Mouse (Mus musculus): ENCODE data around the gene Ppp1cc.

Ppp1cc gene

DNA sequence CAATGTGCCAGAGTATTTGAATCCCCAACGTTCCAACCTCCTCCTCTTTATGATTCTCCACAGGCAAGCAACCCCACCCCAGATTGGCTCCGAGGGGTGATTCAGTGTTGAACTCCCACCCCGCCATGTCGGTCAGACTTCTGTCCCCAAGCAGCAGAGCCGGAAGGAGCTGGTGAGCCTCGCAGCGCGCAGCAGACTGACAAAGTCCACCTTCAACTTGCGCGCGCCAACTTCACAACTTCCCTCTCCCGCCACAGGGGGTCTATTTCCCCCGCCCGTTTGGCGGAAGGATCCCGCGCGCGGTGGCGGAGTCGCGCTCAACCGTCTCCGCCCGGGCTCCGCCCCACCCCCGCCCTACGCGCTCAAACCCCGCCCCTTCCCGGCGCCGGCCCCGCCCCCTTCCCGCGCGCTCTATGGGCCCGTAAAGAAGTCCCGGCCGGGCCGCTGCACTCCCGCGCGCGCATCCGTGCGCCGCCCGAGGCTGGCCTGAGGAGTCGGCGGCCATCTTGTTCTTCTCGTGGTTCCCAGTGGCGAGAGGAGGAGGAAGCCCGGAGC, at the start of gene Ppp1cc:
Gene Ppp1cc (plus strand): TSS at position 452 of the 555 bp plus-strand sequence.
- peak; percentile 86 for DNase-seq (ENCODE audit: low read depth)

- DNase-seq (ENCODE audit: low read depth): no peak
Measured at GRCm38 (mm10) chr5:122109325-122110060, 48.6 kb upstream of the Ppp1cc start.

DNA sequence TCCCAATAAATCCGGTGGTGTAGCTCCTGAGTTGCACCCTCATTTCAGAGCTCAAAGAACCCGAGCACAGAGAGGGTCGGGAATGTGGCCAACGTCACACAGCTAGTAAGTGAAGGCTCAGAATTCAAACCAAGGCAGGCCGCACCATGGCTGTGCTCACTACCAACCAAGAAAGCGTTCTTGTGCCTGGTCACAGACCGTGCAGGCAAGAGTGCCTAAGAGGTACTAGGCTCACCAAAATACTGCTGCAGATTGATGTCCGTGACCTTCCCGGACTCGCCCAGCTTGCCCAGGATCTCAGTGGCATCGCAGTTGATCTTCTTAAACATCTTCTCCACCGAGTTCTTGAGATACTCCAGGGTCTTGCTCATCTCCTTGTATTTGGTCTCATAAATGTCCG, 47.5 kb upstream of the Ppp1cc start:
- no peak for DNase-seq (ENCODE audit: low read depth)

DNA sequence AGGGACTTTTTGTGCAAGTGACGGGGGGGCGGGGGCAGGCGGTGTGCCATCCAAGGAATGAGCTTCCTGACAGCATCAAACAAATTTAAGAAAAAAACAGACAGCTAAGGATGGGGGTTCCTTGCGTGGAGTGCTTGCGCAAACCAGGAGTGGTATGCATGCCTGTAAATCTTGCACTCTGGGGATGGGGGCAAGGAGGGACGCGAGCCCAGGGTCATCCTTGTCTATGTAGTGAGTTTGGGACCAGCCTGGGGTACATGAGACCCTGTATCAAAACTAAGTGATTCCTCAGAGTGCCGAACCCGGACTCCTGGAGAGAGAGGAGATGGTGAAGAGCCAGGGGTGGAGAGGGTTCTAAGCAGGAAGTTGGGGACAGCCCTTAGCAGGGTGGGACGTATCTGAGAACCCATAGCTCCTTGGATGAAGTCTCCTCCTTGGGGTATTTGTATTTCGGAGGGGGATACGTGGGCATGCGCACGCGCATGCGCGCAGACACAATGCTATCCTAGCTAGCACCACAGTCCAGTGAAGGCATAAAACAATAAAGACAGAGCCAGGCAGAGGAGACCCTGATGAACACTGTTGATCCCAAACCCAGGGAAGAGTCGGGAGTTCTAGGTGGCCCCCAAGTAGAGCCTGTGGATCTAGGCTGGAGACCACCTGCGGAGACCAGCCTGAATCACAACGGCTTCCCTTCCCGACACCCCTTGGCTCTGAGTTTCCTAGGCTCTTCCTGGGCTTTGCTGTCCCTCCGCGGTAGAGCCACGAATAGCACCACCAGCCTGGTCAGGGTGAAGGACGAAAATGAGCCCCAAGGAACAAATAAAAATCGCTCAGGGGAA, 46.8 kb upstream of the Ppp1cc start:
- DNase-seq (ENCODE audit: low read depth): no peak

GRCm38 (mm10) chr5:122111933-122112248, 46.2 kb upstream of the Ppp1cc start:
- no peak for DNase-seq (ENCODE audit: low read depth)

GRCm38 (mm10) chr5:122113450-122113849, 44.6 kb upstream of the Ppp1cc start:
- no peak for DNase-seq (ENCODE audit: low read depth)

GRCm38 (mm10) chr5:122114176-122114575, 43.9 kb upstream of the Ppp1cc start:
- no peak for DNase-seq (ENCODE audit: low read depth)

DNA sequence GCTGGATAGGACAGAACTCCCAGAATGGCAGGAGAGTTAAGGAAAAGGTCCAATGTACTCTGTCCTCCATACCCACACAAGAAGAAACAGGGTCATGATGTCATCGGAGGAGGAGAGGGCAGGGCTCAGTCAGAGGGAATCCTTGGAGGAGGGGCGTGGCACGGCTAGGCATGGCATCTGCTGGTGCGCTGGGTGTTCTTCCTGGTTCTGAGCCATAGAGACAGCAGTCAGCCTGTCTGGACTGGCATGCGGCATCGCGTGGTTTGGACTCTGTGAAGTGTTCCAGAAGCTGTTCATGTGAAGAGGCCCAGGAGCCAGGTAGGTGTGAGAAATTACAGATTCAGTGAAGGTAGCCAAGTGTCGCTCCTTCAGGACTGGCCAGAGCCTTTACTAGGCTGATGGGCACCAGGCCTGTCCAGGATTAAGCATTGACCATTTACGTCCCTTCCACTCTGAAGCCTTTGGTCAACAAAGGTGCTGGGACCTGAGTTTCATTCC, 42.8 kb upstream of the Ppp1cc start:
- no peak for DNase-seq (ENCODE audit: low read depth)

- no peak for DNase-seq (ENCODE audit: low read depth)
Measured at GRCm38 (mm10) chr5:122116243-122116642, 41.8 kb upstream of the Ppp1cc start.

- DNase-seq (ENCODE audit: low read depth): no peak
Measured at GRCm38 (mm10) chr5:122125211-122125760, 32.8 kb upstream of the Ppp1cc start.

DNA sequence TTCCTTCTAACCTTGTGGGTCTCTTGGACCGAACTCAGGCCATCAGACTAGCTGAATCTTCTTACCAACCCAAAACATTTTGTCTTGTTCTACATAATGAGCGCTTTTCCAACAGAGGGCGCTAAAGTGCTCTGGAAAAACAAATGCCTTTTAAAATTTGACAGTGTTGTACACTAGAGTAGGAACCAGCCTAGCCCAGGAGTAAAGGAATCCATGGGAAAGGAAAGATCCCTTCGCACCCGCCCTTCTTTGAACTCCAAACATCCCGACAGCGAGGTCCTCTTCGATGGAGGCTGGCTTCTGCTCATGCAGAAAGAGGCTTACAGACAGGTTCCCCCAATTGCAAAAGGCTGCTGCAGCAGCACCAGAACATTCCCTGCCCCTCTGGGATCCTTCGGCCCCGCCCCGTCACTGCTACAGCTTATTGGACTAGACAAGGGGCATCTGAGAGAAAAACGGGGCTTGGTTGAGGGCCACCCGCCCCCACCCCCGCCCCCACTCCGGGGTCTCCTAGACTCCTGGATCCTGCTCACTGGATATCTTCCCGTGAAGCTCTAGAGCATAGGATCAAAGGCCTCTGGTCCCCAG, 28.9 kb upstream of the Ppp1cc start:
- peak; percentile 87 for DNase-seq (ENCODE audit: low read depth)

- no peak for DNase-seq (ENCODE audit: low read depth)
Measured at GRCm38 (mm10) chr5:122130341-122130998, 27.6 kb upstream of the Ppp1cc start.

DNA sequence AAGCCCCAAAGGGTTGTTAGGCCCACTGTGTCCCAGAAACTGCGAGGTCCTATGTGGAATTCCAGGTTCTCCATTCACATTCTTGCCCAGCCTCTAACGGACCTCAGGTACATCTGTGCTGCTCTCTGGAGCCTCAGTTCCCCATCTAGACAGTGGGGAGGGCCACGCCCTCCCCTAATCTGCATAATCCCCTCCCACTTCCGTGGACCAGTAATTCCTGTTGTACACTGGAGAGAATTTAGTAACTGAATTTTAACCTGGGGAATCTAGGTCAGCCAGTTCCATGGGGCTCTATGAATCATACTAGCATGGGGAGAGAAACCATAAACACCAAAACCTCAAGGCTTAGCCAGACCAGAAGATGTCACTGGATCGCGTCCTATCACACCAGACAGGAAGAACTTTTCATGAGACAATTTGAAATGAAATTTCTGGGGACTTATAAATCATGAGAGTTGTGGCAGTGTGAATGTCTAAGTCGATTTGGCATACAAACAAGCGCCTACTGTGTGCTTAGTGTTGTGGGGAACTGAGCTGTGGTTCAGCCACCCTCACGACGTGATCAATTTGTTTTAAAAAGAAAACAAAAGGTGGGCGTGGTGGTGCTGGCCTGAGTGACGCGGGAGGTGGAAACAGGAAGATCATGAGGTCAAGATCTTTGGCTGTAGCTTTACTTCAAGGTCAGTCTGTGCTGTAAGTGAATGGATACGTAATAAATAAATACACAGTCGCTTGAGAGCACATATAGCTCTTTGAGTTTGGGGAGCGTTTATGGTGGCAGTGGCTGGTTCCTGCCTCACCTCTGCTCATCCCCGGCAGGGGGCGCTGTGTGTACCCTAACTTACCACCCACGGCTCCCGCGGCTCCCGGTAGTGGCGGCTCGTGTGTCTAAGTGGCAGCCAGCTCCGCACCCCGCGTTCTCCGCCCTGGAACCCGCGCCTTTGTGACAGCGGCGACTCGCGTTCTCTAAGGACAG, 26.7 kb upstream of the Ppp1cc start:
- DNase-seq (ENCODE audit: low read depth): peak; percentile 84

DNA sequence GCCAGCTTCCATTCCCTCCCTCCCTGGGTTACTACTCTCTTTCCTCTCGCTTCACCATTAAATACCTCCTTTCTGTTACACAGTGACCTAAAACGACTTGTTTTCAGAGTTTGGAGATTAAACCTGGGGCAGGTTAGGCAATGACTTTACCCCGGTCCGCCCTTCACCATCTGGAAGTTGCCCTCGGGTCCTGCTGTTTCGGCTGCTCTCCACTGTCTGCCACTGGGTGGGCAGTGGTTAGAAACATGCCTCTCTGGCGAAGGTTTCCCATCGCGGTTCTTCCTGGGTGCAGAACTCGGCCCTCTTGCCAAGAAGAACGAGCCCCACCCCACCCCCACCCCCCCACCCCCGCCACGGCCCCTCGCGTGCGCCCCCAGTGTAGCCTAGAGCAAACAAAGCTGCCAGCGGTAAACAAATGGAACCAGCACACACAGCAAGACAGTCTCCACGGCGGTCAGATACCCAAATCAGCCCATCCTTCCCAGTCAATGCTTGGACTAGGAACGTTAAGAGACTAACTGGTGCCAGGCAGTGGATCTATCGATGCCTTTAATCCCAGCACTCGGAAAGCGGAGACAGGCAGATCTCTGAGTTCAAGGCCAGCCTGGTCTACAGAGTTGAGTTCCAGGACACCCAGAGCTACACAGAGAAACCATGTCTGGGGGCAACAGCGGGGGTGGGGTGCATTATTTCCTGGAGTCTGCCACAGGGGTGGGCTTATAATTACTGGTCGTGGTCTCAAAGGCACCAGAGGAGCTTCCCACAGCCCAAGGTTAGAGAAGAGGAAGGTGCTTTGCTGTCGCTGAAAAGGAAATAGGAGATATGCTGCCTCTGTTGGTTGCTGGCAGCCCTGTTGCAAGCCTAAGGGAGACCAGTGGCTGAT, 25.7 kb upstream of the Ppp1cc start:
- DNase-seq (ENCODE audit: low read depth): no peak

GRCm38 (mm10) chr5:122133050-122133389, 25.1 kb upstream of the Ppp1cc start:
- no peak for DNase-seq (ENCODE audit: low read depth)

GRCm38 (mm10) chr5:122134395-122135289, 23.4 kb upstream of the Ppp1cc start:
- no peak for DNase-seq (ENCODE audit: low read depth)

GRCm38 (mm10) chr5:122135290-122135882, 22.7 kb upstream of the Ppp1cc start:
- DNase-seq (ENCODE audit: low read depth): no peak

Measured in c-Kit-positive CD71-negative TER-119-negative erythroid progenitor cells, embryonic 14.5 days (primary cell).